Mouse (Mus musculus) frontal cortex, postnatal 36 days (tissue): ENCODE results near the gene Ptprn2.
A peak's percentile ranks its signal among the peaks of the same experiment; 100 is the strongest.

Experiments used
- DNase-seq, 2 experiments: peaks; one replicate each; pipeline ENCODE4 v3.0.0; 2022; ENCODE audit warnings: low spot score in 2 of 2

Ptprn2 gene

DNA sequence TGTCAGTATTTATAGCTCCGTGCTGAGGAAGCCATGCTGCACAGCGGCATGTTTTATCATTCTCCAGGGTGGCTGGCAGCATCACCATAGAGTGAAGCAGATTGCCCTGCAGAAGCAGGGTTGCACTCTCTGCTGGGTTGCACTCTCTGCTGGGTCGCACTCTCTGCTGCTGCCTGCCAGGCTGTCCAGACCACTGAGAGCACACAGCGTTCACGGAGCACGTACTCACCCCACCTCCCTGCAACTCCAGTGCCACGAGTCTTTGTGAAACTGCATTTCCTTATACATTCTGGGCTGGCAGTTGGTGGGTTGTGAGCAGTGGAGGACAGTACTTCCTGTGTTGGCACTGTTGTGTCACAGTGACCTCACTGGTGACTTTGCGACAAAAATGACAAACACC, 108.9 kb downstream of the Ptprn2 start:
- no peak for DNase-seq

DNA sequence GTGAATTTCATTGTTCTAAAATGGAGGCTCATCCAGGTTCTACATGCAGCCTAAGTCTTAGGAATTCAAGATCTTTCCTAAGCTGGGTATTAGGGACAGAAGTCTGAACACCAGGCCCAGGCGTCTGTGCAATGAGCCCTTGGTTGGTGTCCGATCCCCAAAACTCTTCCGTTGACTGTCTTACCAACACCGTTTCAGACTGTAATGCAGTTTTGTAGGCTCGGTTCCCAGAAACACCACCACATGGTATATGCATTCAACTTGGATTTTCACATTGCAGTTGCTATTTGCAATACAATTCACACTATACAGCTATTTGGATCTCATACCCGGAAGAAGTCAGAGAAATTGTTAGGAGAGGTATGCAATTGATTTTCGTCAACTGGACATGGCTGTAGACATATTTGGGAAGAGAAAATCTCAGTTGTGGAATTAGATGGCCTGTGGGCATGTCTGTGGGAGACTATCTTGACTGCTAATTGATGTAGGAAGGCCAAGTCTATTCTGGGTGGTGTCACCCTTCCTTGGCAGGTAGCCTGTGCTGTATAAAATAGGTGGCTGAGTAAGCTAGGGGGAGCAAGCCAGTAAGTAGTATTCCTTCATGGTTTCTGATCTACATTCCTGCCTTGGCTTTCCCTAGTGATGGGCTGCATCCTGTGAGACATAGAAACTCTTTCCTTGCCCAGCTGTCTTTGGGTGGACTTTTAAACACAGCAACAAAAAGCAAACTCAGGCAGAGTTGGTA, 109.5 kb downstream of the Ptprn2 start:
- no peak for DNase-seq

DNA sequence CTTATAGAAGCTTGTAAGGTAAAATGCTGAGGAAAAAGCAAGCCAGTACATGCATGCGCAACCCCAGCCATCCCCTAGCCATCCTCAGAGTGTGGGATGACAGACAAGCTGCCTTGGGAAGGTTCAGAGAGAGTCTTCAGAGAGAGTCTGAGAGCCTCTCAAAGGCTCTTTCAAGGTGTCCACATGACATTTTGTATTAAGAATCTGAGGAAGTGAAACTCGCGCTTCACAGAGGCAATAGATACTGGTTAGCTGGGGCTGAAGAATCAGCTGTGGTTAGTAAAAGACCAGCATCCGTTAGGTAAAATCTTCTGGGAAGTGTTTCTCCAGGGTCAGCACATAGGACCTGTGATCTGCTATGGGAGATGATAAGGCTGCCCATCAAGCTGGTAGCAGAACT, 110.2 kb downstream of the Ptprn2 start:
- no peak for DNase-seq

DNA sequence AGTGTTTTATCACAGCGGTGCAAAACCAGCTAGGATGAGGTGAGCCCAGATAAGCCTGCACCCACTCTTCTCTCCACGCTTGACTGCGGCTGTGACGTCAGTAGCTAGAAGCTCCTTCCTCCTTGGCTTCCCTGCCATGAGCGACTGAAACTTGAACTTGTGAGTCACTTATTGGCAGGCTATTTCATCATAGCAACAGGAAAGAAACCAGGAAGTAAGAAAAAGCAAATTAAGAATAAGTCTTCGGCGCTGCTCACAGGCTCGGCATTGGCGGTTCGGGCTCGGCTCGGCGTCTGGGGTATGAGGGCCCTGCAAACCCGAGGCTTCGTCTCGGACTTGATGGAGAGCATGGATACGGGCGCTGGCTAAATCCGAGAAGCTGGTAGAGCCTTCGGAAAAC, 111.5 kb downstream of the Ptprn2 start:
- DNase-seq, result no peak

DNA sequence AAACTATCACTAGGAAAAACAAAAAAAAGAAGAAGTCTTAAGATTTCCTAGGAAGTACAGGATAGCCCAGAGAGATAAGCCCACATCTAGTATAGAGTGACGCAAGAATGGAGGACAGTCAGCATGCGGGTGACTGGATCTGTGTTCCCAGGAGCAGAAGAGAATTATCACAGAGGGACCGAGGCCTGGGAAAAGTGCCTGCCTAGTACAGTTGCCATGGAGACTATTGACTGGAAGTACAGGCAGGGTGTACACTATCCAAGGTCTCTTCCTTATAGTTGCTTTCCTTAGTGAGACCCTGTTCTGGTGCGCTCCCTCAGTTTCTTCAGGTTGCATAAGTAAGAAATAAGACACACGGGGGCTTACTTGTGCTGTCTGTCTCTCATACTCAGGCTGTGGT, 112.2 kb downstream of the Ptprn2 start:
- no peak for DNase-seq

DNA sequence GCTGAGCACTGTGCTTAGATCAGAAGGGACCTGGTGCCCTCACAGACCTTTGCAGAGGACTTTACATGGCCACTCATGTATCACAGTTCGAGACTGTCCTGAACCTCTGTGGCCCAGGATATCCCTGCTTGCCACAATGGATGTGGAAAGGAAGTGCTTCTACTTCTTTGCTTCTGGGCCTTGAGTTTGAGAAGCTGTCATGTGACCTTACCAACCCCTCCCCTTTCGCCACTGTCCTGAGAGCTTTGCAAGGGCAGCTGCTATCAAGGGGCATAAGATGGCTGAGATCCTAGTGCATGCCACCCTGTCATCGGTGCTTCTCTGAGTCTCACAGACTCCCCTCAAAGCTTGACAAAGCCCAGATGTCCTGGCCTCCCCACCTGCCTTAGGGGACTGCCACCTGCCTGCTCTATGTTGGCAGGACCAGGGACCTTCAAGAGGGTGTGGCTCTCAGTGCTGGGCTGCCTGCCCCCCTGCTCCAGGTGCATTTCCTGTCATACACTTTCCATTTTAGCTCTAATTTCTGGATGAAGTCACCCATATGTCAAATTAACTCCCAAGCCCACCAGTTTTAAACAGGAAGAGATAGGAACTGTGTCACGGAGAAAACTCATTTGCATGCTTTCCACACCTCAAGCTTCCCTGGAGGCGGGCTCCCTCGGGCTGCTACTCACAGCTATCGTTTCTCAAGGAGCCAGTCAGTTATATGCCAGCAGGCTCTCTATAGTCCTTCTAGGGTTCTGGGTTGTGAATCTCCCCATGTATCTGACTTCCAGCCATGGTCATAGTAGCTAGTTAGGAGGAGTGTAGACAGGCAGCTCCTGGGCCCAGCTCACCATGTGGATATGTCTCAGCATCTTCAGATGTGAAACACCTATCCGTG, 112.8 kb downstream of the Ptprn2 start:
- peak; percentile 55 to 70 for DNase-seq

DNA sequence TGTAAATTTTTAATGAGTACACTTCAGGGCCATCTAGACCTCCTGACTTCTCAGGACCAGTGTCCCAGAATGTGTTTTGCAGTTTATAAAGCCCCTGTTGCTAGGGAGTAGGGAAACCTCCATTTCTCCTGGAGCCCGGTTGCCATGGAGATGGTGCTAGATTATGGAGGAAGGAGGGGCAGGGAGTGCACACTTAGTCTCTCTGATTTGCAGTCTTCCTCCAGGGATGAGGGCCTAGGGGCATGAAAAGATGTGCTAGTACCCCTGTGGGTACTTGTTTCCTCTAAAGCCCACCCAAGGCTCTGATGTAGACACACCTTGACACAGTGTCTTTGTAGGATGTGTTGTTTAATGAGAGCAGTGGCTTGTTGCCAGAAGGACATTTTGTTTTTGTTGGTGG, 114.0 kb downstream of the Ptprn2 start:
- no peak for DNase-seq

DNA sequence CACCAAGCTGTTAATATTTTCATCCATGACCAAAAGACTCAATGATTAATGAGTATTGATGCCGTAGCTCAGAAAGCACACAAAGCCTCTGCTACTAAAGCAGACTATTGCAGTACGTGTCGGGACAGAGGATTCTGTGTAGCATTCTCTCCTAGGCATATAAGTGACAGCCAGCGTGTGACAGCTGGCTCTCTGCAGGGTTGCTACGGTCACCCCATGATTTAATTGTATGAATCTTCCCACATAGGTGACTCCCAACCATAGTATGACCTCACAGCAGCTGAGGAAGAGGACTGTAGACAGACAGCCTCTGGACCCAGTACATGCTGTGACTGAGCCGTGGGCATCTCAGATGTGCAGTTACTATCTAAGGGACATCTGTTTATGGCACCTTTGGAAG, 114.5 kb downstream of the Ptprn2 start:
- DNase-seq, result no peak

DNA sequence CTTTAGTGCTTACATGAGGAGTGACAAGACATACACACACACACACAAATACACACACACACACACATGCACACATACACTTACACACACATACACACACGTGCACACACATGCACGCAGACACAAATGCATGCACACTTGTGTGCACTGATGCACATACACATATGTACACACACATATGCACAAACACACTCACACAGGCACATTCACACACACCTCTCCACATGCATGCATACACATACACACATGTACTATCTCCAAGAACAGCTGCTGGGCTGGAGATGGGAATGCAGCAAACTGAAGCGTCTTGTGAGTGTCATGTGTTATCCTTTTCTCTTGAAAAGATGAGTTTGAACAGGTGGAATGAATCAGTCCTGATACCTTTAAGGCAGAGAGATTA, 115.9 kb downstream of the Ptprn2 start:
- no peak for DNase-seq

DNA sequence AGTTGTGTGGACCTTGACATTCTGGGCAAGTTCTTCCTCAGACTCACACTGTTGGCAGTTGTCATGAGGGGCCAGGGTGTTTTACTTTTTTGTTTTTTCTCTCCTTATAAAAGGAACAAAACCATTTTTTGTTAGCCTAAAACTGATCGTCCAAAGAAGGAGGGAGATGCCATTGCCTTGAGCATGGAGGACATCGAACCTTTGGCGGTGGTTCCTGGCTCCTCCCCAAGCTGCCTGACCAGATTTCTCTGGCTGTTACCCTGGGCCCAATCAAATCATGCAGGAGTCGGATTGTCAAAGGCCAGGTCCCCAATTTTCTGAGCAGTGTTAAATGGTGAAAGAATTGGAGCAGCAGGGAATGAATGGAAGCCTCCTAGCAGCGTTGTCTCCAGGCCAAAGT, 116.4 kb downstream of the Ptprn2 start:
- DNase-seq, result no peak

DNA sequence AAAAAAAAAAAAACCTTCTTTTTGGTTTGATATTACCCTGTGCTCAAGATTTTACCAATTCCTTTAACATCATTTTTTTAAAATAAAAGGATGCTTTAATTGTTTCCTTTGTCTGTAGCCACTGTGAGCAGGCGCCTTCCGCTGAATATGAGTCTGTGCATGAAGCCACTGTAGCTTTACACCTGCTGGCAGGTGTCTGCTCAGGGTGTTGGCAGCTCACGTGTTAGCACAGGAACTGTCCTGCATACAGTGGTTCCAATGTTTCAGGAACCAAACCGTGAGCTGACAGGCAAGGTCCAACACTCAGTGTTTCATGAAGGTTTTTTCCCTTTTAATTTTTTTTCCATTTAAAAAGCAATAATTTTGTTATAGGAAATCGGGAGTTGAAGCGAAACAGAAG, 123.1 kb downstream of the Ptprn2 start:
- DNase-seq, result no peak

DNA sequence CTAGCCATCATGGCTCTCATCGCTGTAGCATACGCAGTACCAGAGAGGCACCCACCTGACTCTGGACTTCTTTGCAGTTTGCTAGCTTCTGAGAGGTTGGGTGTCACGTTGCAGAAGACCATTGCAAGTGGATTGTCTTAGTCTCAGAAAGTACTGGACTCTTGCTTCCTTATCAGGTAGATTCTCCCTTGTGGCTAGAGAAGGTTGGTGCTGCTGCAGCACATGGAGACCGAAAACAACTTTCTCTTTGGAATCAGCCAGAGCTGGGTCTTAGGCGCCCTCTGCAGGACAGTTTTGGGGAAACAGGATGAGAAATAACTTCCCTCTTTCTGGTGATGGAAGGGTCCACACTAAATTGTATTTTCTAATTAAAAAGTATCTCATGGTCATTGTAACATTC, 134.3 kb downstream of the Ptprn2 start:
- peak; percentile 79 to 84 for DNase-seq

DNA sequence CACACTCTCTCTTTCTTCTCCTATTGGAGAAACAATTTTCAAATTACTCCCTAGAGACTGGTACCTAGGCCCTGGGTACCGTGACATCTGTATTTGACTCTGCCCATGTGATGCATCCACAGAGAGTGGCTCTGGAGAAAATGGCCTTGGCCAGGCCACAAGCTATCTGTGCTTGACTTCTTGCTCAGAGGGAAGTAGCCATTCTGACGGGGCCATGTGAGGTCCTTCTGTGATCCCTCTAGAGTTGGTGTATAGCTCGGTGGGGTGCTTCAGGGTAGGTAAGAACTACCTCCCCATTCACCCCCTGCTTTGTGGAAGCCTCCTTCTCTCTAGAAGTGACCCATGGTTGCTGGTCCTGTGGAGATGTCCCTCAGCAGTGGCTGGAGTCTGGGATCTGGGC, 134.8 kb downstream of the Ptprn2 start:
- DNase-seq, result no peak

DNA sequence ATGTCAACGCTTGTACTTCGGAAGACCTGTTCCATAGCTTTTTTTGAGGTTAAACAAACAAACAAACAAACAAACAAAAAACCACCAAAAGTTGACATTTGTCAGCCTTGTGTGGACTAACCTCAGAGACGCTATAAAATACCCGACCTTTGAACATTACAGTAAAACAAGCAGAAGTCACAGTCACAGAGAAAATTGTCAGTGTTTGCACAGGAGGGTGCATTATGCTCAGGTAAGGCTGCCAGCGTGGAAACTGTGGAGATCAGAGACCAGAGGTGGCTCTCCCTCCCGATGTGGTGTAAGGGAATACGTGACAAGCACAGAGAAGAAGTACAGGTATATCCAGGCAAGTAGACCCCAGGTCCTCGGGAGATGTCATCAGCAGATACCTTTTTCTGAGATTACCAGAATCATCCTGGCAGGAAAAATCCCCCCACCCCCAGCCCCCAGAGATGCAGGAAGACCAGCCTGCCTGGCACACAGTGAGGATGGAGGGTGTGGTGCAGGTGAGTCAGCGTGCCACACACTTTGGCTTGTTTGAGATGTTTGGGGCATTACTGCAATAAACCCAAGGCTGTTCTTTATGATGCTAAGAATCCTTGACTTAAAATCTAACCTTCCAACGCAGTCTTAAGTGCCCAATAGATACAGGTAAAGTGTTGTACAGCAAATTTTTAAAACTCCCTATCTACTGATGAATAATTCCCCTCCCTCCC, 136.0 kb downstream of the Ptprn2 start:
- DNase-seq, result no peak

DNA sequence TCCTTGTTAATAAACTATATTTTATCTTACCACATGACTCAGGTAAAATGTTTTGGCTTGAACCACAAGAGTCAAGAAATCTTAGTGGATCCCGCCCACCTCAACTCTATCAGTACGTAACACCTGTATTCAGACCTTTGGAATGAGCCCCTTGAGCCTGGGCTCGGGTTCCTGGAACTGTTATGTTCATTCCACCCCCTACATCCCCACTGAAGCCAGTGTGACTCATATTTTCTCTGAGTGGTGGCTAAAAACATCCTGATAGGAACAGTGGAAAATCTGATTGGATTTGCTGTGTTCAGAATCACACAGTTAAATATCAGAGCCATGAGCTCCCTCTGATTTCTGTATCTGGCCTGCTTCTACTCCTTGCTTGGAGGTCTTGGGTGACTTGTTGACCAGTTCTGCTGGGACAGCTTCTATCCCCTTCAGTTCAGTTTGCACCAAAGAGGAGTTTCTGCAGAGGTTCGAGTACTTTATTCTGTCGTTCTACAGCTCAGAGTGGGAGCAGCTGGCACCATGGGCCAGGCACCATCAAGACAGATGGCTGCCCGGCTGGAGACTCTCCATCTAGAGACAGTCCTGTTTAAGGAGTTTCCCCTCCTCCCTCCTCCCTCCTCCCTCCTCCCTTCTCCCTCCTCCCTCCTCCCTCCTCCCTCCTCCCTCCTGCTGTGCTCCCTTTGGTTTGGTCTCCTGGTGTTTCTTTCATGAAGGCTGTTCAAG, 137.3 kb downstream of the Ptprn2 start:
- DNase-seq, result peak; percentile 71 to 83

DNA sequence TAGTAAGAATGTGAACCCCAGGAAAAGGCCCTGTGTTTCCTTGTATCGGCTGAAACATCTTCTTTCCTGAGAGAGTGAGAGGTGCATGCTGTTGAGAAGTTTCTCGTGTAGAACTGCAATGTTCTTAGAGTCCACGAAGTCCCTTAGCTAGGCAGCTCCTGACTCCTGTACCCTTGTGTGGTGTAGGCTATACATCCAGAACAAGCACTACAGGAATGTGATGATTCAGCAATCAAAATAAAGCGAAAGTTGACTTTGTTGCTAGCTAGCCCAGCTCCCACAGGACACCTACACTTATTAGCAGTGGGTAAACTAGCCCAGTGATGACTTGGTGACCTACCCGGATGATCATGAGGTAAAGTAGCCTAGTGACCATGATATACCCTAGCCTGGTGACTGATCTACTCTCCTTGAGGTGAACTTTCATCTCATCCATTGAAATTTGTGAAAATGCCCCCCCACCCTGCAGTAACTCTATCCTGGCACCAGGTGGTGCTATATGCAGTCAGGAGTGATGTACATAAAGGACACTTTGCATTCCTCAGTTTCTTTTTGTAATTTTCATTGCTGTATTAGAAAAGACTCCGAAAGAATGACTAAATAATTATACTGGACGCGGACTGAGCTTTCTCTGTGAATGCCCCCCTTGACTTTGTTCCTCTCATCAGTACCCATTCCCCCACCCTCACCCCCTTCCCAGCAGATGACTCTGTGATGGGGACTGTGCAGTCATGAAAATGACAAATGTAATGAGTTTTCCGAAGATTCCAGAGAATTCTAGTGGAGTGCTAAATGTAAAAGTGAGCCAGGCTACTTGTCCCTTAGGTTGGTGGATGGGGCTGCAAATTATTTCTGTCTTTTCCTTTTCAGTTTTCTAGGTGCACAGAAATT, 140.1 kb downstream of the Ptprn2 start:
- DNase-seq, result peak in 1 of 2 experiments; percentile 72

DNA sequence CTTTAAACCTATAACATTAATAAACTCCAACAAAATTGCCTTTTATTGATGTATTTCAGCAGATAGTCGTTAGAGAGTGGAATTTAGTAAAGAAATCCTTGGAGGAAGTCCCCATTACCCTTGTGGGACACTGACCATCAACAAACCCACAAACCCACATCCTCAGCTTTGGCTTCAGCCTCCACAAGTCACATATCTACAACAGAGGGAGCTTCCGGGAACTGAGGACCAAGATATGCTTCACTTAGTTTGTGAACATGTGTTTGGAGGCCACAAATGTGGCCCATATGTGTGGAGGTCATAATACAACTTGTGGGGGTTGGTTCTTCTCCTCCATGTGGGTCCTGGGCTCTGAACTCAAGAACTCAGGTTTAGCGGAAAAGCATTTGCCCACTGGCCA, 143.5 kb downstream of the Ptprn2 start:
- no peak for DNase-seq

DNA sequence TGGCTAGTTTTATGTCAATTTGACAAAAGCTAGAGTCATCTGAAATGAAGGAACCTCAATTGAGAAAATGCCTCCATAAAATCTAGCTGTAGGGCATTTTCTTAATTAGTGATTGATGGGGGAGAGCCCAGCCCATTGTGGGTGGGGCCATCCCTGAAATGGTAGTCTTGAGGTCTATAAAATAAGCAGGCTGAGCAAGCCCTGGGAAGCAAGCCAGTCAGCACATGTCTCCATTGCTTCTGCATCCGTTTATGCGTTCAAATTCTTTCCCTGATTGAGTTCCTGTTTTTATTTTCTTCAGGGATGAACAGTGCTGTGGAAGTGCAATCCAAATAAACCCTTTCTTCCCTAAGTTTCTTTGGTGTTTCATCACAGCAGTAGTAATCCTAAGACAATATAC, 152.0 kb downstream of the Ptprn2 start:
- DNase-seq, result no peak

DNA sequence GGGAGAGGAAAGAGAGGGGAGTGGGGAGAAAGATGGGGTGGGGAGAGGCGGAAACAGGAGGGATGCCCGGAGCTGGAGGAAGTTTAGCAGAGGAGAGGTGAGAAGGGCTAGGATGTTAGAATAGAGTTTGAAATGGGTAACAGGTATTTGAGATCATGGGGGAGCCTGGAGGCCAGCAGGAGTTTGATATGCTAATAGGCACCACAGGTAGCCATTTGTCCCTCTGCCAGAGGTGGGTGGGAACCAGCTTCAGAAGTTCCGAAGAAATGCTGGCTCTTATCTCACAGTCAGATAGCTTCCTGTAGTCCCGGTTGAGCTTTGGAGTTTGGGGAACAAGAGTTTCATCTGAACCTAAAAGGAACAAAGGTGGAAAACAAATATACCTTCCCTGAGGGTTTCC, 155.4 kb downstream of the Ptprn2 start:
- no peak for DNase-seq

DNA sequence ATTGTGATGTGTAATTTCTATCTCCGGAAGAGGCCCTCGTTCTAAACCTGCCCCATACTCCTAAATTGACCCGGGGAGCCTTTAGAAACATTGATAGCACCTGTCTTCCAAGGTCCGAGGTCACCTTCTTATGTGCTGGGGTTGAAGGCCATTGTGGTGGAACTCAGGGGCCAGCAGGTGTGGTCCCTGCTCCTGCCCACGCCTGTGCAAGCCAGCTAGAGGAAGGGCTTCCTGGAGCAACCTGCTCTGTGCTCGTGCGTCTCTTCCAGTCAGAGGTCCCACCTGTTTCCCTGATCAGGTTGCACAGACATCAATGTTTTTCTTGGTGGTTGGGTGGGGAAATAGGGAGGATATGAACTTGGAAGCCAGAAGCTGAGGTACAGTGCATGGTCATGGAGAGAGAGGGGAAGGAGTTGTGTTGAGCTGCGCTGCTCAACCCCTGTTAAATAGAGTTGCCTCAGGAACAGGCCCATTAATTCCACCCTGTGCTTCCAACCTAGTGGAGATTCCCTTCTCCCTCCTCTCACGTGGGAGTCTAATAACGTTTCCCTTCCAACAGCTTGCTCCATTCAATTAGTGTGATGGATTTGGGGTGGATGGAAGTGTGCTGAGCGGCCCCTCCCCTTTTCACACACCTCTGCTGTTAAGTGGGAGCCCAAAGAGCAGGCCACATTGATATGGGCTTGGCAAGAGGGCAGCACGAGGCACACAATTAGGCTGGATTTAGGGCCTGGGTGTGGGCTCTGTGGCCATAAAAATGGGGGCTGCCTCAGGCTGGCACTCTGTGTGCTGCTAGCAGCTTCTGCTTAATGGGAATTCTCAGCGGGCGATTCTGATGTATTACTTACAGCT, 156.0 kb downstream of the Ptprn2 start:
- no peak for DNase-seq
